Mouse (Mus musculus) thymus, adult 2 months (tissue): ENCODE results near the gene Gm6993.

Source experiments
- CTCF ChIP-seq: fragments of 200-500 bp; IDR thresholded peaks from 2 replicates; pipeline ENCODE4 v1.5.1; 2012; ENCODE audit warnings: mild to moderate bottlenecking, control low read depth, low read length, moderate library complexity, borderline replicate concordance; ENCODE audit not compliant: control insufficient read depth, poor library complexity, insufficient read depth; ENCODE audit errors: extremely low read depth
- POLR2A ChIP-seq: fragments of 200-500 bp; IDR thresholded peaks from 2 replicates; pipeline ENCODE4 v1.6.1; 2012; ENCODE audit warnings: mild to moderate bottlenecking, low read length, control low read depth, moderate library complexity; ENCODE audit not compliant: control insufficient read depth, poor library complexity, insufficient read depth; ENCODE audit errors: extremely low read depth

DNA sequence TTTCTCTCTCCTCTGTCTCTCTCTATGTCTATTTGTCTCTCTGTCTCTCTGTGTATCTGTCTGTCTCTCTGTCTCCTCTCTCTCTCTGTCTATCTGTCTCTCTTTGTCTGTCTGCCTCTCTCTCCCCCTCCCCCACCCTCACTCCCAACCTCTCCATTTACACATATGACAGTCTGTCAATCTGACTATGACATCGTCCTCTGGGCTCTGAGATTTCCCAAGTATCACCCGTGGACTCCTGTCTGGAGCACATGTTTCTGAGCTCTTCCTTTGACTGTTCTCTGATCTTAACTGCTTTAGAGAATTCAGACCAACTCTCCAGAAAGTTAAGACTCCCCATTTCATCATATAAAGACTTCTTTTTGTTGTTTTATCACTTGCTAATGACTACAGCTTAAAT, 18.3 kb upstream of the Gm6993 start:
- no peak for TF ChIP-seq CTCF
- no peak for TF ChIP-seq POLR2A
